Mouse (Mus musculus): ENCODE measurements at regions not wholly inside any gene's neighbourhood (a gene's known extent, or its start where the extent isn't known, plus 50 kb on each side); places are given as distances from the start of the nearest gene placed in this dataset.

- DNase-seq, result peak; percentile 40
These were observed 154.7 kb downstream of the Foxo1 start for GRCm38 (mm10) chr3:52422826-52423225.

- DNase-seq, result no peak
These were observed 148.1 kb downstream of the Foxo1 start for GRCm38 (mm10) chr3:52416261-52416660.

- no peak for DNase-seq
These were observed 147.2 kb downstream of the Foxo1 start for GRCm38 (mm10) chr3:52415361-52415760.

- no peak for DNase-seq
These were observed 145.9 kb downstream of the Foxo1 start for GRCm38 (mm10) chr3:52414017-52414416.

GRCm38 (mm10) chr3:52413187-52413746, 145.1 kb downstream of the Foxo1 start:
- no peak for DNase-seq

- DNase-seq, result no peak
These were observed 143.2 kb downstream of the Foxo1 start for GRCm38 (mm10) chr3:52411356-52411755.

- no peak for DNase-seq
These were observed 141.3 kb downstream of the Foxo1 start for GRCm38 (mm10) chr3:52409465-52409864.

- no peak for DNase-seq
These were observed 138.7 kb downstream of the Foxo1 start for GRCm38 (mm10) chr3:52406778-52407318.

GRCm38 (mm10) chr3:52404636-52405035, 136.5 kb downstream of the Foxo1 start:
- DNase-seq, result no peak

- DNase-seq, result no peak
These were observed 134.9 kb downstream of the Foxo1 start for GRCm38 (mm10) chr3:52403032-52403431.

All from gastrocnemius, postnatal 25 days (tissue).